Mouse (Mus musculus) forebrain, embryonic 12.5 days (tissue): Measurements from ENCODE around the gene Zfp865. TPM values are rescaled to one million over a fixed set of nuclear protein-coding genes. Genes with fewer than 3 reads are reported as not detected.

Source experiments
- ATAC-seq: fragments of 200-750 bp; cut with Nextera tagmentation; 2 replicates; pipeline ENCODE4 v1.8.0; 2017; ENCODE audit warnings: moderate TSS enrichment; ENCODE audit not compliant: low FRiP score
- H3K27ac ChIP-seq: fragments of 300-500 bp; sonication (generic); 2 replicates; pipeline ENCODE4 v1.5.1; 2016; ENCODE audit warnings: mild to moderate bottlenecking
- H3K27me3 ChIP-seq: fragments of 300-500 bp; sonication (generic); 2 replicates; pipeline ENCODE4 v1.6.1; 2016; ENCODE audit warnings: mild to moderate bottlenecking
- H3K36me3 ChIP-seq: fragments of 300-500 bp; sonication (generic); replicated peaks from 2 replicates; pipeline ENCODE4 v1.6.1; 2016; ENCODE audit warnings: mild to moderate bottlenecking
- H3K4me1 ChIP-seq: fragments of 300-500 bp; sonication (generic); 2 replicates; pipeline ENCODE4 v1.6.1; 2016
- H3K4me2 ChIP-seq: fragments of 300-500 bp; sonication (generic); 2 replicates; pipeline ENCODE4 v1.6.1; 2016; ENCODE audit warnings: mild to moderate bottlenecking, moderate library complexity
- H3K4me3 ChIP-seq: fragments of 300-500 bp; sonication (generic); replicated peaks from 2 replicates; pipeline ENCODE4 v1.5.1; 2016; ENCODE audit warnings: mild to moderate bottlenecking
- H3K9ac ChIP-seq: fragments of 300-500 bp; sonication (generic); 2 replicates; pipeline ENCODE4 v1.6.1; 2016; ENCODE audit warnings: mild to moderate bottlenecking
- H3K9me3 ChIP-seq: fragments of 300-500 bp; sonication (generic); 2 replicates; pipeline ENCODE4 v1.6.1; 2016
- WGBS: fragments of 180-500 bp; shearing (Covaris S2); methylation state at CpG from one replicate; pipeline ENCODE4 v1.1.7; 2016; 5-methylcytosine and 5-hydroxymethylcytosine counted together
- polyA plus RNA-seq: library from polyadenylated mRNA; unstranded; fragments of >200 nt; fragmentation: Nextera tagmentation; extraction: Ambion mirVana; gene quantifications from 2 replicates; pipeline ENCODE4 v1.2.1, GENCODE M21; 2016

Zfp865 gene
- polyA plus RNA-seq, 1 experiment from 2014 or later = 6.7 TPM

DNA sequence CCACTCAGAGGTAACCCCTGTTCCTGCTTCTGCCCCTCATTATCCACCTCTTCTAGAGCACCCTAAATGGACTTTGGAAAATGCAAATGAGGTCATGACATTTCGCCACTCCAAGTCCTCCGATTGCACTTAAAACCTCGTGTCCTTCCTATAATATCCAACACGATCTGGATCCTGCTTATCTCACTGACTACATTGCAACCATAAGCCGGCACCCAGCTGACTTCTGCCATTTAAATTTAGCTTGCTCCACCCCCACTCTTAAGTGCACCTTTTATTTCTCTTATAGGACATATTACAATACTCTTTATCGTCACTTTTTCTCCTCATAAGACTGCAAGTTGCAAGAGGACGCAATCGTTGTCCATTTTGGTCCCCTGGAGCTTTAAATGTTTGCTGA lies 17.3 kb downstream of the Zfp865 start:
- Histone ChIP-seq H3K27me3 (no peaks in the 10 kb centered on the region), H3K4me2 (peak overlapping the region; percentile 54), H3K4me1 (peaks cover 21% of the 10 kb centered on the region), H3K4me3 (peak overlapping the region; percentile 66), H3K36me3 (peaks cover 47% of the 10 kb centered on the region), H3K9me3 (no peaks in the 10 kb centered on the region), H3K9ac (0 out of 2 replicates have a peak overlapping the region, but pooled peaks have one; percentile 74), H3K27ac (peak overlapping the region; percentile 98; the same call in 1 of the 2 replicates)
- no peak for ATAC-seq
- 93% methylated on average over 8 of the region's 8 CpGs for WGBS

DNA sequence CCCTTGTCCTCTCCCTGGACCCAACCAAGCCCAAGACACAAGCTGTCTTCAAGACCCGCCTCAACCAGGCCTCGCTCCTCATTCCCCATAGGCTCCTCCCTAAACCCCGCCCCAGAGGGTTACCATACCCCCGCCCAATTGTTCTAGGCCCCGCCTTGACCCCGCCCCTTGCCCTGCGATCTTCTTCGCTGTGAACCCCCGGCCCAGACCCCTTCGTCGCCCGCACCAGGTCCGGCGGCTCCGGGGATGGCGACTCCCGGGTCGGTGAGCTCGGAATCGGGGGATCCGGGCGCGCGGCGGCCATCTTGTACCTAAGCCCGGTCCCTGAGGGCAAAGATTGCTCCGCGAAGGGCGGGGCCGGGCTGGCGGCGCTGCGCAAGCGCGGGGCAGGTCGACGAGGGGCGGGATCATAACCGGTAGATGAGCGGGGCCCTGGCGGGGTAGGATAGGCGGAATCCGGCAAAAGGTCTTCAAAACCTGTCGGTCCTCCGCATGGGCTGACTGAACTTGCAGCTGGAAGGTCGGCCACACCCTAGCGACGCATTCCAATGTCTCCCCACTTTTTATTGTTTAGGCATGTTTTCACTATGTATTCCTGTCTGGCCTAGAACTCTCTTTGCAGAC lies 18.0 kb downstream of the Zfp865 start, which contains the start of gene Zfp784:
Gene Zfp784, minus strand, starts transcription at position 338 of the 624 bp plus-strand sequence.
- peak within 1 kb of the TSS; percentile 54 for H3K4me2 ChIP-seq
- H3K4me1 ChIP-seq = peaks cover 21% of the 10 kb centered on the region
- under 1% methylated on average over 48 of the region's 48 CpGs for WGBS
- H3K9me3 ChIP-seq = no peaks in the 10 kb centered on the region
- peak; percentile 96 for ATAC-seq
- H3K27ac ChIP-seq = peak within 1 kb of the TSS; percentile 98
- peak within 1 kb of the TSS; percentile 66 for H3K4me3 ChIP-seq
- H3K36me3 ChIP-seq = peaks cover 39% of the 10 kb centered on the region
- H3K9ac ChIP-seq = peak within 1 kb of the TSS; percentile 74
- no peaks in the 10 kb centered on the region for H3K27me3 ChIP-seq

DNA sequence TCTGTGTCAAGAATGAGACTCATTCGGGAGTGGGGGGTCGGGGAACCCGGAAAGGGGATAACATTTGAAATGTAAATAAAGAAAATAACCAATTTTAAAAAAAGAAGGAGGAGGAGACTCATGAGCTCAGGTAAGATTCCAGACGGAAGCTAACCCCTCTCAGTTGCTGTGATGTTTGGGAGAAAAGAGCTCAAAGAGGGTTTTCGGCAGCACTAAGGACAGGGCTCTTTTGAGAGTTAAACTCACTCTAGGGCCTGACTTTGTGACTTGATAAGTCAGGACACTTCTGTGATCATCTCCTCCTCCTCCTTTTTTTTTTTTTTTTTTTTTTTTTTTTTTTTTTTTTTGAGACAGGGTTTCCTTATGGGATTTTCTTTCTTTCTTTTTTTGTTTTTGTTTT lies 18.8 kb downstream of the Zfp865 start:
- no peak for ATAC-seq
- Histone ChIP-seq H3K4me1 (peaks cover 21% of the 10 kb centered on the region), H3K27ac (0 out of 2 replicates have a peak overlapping the region, but pooled peaks have one; percentile 98), H3K27me3 (no peaks in the 10 kb centered on the region), H3K9ac (peak overlapping the region; percentile 74; the same call in 1 of the 2 replicates), H3K9me3 (no peaks in the 10 kb centered on the region), H3K36me3 (peaks cover 32% of the 10 kb centered on the region), H3K4me2 (peak overlapping the region; percentile 54), H3K4me3 (peak overlapping the region; percentile 66)
- 43% methylated on average over 5 of the region's 5 CpGs for WGBS

DNA sequence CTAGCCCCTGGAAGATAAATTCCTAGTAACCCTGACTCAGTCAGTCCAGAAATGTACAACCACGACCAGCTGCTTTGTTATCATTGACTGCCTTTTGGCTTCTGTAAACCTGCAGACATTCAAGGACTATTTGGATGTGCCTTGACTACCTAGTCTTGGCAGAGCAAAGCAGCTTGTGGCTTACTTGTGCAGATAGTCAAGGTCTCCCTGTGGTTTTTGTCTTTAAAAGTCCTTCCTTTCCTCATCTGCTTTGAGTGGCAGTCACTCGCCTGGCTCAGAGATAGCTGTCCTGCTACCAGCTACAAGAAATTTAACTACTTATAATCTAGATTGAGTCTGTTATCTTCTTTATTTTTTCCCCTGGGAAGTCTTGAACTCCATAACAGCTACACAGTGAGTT lies 24.8 kb downstream of the Zfp865 start:
- WGBS = 75% methylated on average over 2 of the region's 2 CpGs

DNA sequence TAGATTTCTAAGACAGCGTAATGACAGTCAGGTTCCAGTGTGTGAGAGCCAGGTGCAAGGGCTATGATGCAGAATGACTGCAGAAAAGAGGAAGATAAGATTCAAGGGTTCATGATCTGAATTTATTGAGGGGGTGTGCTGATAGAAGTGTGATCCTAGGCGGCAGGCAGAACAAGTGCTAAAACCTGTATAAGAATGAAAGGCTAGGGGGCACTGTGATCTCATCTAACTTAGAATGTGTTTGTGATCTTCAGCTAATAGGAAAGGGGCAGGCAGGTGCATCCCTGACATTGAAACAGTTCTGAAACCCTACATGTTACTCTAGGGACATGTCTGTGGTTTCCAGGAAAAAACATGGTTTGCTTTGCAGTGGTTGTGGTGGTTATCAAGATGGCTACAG lies 25.9 kb downstream of the Zfp865 start:
- no peak overlapping the region for H3K27ac ChIP-seq
- peaks cover 5% of the 10 kb centered on the region; the same call in 1 of the 2 replicates for H3K36me3 ChIP-seq
- peaks cover 7% of the 10 kb centered on the region for H3K4me1 ChIP-seq
- 0 out of 2 replicates have a peak, but pooled peaks cover 3% of the 10 kb centered on the region for H3K27me3 ChIP-seq
- H3K9ac ChIP-seq = no peak overlapping the region
- WGBS = 73% methylated on average over 2 of the region's 2 CpGs
- H3K4me3 ChIP-seq = no peak overlapping the region
- no peak for ATAC-seq
- H3K9me3 ChIP-seq = no peaks in the 10 kb centered on the region
- no peak overlapping the region for H3K4me2 ChIP-seq

More for the DNA sequence above, 24.8 kb downstream of the Zfp865 start:
- no peak overlapping the region for H3K4me2 ChIP-seq
- 0 out of 2 replicates have a peak, but pooled peaks cover 3% of the 10 kb centered on the region for H3K27me3 ChIP-seq
- H3K4me1 ChIP-seq = 0 out of 2 replicates have a peak, but pooled peaks cover under 1% of the 10 kb centered on the region
- no peak overlapping the region for H3K27ac ChIP-seq
- no peak for ATAC-seq
- no peaks in the 10 kb centered on the region for H3K9me3 ChIP-seq
- peaks cover 6% of the 10 kb centered on the region for H3K36me3 ChIP-seq
- no peak overlapping the region for H3K9ac ChIP-seq
- H3K4me3 ChIP-seq = no peak overlapping the region

DNA sequence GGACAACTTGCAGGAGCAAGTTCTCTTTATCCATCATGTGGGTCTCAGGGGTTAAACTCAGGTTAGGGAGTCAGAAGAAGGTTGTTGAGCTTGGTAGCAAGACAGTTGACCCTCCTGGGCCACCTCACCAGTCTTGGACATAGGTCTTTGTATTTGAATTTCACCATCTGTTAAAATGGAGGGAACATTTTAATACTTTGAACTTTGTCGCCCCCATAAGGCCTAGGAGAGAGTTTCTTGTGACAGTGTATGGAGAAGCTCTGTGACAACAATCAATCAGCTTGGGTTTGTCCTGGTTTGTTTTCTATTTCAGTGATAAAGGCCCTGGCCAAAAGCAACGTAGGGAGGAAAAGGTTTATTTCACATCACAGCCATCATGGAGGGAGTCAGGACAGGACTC lies 27.1 kb downstream of the Zfp865 start:
- peaks cover 9% of the 10 kb centered on the region for H3K27me3 ChIP-seq
- H3K4me2 ChIP-seq = no peak overlapping the region
- H3K36me3 ChIP-seq = no peaks in the 10 kb centered on the region
- H3K27ac ChIP-seq = no peak overlapping the region
- H3K9ac ChIP-seq = no peak overlapping the region
- ATAC-seq = no peak
- 34% methylated on average over 2 of the region's 2 CpGs for WGBS
- no peaks in the 10 kb centered on the region for H3K9me3 ChIP-seq
- no peak overlapping the region for H3K4me3 ChIP-seq
- peaks cover 12% of the 10 kb centered on the region for H3K4me1 ChIP-seq

DNA sequence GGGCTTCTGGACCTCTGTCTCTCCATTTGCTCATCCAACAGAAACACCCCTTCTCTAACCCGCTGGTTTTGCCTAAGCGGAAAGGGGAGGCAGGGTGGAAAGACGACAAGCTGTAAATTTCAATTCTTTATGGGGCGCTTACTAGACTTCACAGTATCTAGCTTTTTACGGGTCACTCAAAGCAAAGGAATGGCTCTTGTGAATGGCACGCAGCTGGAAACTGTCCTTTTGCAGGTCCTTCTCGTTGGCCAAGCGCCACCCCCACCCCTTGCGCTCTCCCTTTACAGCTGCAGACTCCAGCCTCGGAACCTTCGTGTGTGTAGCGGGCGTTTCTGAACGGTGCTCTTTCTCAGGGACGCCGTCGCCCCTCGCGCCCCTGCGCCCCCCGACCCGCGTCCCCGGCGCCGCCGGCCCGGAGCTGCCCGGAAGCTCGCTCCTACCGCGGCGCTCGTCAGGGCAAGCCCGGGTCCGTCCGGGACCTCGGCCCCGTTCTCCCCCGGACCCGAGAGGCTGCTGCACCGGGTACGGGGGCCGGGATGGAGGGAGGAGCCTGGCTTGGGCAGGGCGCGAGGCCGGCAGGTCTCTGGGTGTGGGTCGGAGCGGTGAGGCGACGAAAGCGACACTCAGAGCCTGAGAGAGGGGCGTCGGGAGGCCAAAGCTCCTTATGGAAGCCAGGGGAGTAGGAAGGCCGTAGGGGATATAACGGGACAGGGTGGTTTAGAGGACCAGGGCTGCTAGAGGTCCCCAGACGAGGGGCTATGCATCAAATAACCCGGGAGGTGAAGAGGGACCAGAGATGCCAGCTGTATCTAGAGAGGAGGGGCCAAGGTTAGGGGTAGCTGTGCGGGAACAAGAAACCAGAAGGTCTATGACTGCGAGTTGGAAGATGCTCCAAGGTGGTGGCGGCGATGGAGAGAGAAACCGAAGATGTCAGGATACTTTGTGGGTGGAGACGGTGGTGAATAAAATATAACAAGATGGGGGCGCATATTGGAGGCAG lies 31.3 kb downstream of the Zfp865 start, which contains the start of gene Zfp580:
Gene Zfp580, plus strand, starts transcription at position 346 of the 1,000 bp plus-strand sequence.
- H3K27ac ChIP-seq = peak within 1 kb of the TSS; percentile 80
- H3K4me2 ChIP-seq = peak within 1 kb of the TSS; percentile 82
- peak within 1 kb of the TSS; percentile 79 for H3K4me3 ChIP-seq
- H3K4me1 ChIP-seq = peaks cover 35% of the 10 kb centered on the region
- WGBS = 2% methylated on average over 64 of the region's 65 CpGs
- peak within 1 kb of the TSS; percentile 89 for H3K9ac ChIP-seq
- H3K36me3 ChIP-seq = no peaks in the 10 kb centered on the region
- H3K9me3 ChIP-seq = no peaks in the 10 kb centered on the region
- ATAC-seq = peak; percentile 84
- H3K27me3 ChIP-seq = peaks cover 51% of the 10 kb centered on the region

DNA sequence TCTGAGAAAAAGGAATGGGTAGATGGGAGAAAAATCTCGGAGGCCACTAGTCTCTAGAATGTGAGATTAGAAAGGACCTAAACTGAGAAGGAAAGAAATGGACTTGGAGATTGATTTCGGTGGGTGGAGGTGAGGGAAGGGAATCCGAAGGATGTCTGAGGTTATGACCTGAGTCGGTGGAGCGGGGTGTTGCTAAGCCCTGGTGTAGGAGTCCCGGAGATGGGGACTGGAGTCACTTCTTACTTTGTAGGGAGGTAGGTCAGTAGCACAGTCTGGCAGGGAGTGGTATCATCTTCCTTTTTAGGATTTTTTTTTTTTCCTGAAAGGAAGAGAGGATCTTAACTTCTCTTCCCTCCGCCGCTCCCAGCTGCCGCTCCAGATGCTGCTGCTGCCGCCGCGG lies 32.3 kb downstream of the Zfp865 start:
- H3K9ac ChIP-seq = peak overlapping the region; percentile 89

DNA sequence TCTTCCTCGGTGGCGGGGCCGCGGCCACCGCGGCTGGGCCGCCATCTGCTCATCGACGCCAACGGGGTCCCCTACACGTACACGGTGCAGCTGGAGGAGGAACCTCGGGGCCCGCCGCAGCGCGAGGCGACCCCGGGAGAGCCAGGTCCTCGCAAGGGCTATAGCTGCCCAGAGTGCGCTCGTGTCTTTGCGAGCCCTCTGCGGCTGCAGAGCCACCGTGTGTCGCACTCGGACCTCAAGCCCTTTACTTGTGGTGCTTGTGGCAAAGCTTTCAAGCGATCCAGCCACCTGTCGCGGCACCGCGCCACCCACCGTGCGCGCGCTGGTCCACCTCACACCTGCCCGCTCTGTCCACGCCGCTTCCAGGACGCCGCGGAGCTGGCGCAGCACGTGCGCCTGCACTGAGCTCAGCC lies 32.8 kb downstream of the Zfp865 start:
- Histone ChIP-seq H3K4me1 (peaks cover 44% of the 10 kb centered on the region), H3K36me3 (no peaks in the 10 kb centered on the region), H3K9me3 (no peaks in the 10 kb centered on the region), H3K4me2 (peak overlapping the region; percentile 82), H3K9ac (peak overlapping the region; percentile 56), H3K27ac (no peak overlapping the region), H3K27me3 (peaks cover 65% of the 10 kb centered on the region), H3K4me3 (peak overlapping the region; percentile 79)
- WGBS = 2% methylated on average over 45 of the region's 45 CpGs
- ATAC-seq = no peak

More for the DNA sequence above, 32.3 kb downstream of the Zfp865 start:
- Histone ChIP-seq H3K27ac (no peak overlapping the region), H3K36me3 (no peaks in the 10 kb centered on the region), H3K9me3 (no peaks in the 10 kb centered on the region), H3K4me3 (peak overlapping the region; percentile 79), H3K27me3 (peaks cover 60% of the 10 kb centered on the region), H3K4me1 (peaks cover 44% of the 10 kb centered on the region), H3K4me2 (peak overlapping the region; percentile 82)
- WGBS = 3% methylated on average over 12 of the region's 12 CpGs
- no peak for ATAC-seq

DNA sequence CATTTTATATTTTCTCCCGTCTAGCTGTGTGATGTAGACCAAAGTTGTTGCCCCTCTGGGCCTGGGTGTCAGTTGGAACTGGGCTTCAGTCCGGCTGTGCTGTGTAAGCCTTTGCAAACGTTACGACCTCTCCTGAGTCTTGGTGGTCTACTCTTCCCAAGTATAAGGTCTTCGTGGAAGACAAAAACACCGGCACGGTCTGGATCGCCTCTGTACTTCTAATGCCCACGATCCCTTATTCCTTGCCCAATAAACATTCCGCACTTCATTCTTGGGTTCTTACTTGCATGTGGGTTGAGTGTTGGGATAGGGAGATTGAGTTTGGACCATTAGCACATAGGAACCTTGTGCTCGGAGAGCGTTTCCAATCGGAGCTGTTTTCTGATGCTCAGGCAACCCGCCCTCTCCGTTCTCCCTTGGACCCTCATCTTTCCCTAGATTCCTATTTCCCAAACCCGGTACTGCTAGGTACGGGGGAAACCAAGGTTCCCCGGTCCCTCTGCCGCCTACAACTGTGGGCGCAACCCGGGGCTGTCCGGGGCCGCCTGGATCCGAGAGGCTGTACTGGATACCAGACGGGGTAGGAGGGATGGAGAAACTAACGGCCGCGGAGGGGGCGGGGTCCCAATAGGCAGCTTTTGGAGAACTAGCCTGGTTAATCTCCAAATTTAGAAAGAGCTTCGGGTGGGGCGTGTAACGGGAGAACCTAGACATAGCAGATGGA lies 33.4 kb downstream of the Zfp865 start:
- Histone ChIP-seq H3K9me3 (no peaks in the 10 kb centered on the region), H3K4me1 (peaks cover 44% of the 10 kb centered on the region), H3K4me2 (peak overlapping the region; percentile 82), H3K36me3 (no peaks in the 10 kb centered on the region), H3K9ac (peak overlapping the region; percentile 56; the same call in 1 of the 2 replicates), H3K27me3 (peaks cover 72% of the 10 kb centered on the region), H3K27ac (no peak overlapping the region), H3K4me3 (peak overlapping the region; percentile 79)
- 9% methylated on average over 32 of the region's 32 CpGs for WGBS
- no peak for ATAC-seq

DNA sequence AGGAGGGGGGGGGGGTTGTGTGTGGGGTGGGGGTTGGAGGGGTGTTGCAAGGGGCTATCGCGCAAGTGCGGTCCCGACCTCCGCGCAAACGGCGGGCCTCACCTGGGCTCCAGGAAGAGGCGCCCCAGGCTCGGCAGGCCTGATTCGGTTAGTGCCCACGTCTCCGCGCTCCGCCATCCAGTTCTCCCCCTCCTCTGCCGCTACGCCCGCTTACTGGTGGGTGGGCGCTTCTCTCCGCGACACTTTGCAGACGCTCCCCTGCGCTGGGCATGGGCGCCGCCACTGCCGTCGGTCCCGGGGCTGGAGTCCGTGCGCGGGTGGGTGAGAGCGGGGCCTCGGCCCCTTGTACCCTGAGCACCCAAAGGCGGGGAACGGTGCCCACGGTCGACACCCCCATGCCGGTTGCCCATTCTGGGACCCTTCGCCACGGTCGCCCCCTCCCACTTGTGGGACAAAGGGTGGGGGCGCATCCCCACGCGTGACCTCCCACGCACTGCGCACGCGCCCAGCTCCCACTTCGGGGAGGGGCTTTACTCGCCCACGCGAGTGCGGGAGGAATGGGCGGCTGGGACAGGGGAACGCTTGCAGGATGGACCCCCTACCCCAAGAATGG lies 36.6 kb downstream of the Zfp865 start:
- Histone ChIP-seq H3K27me3 (peaks cover 70% of the 10 kb centered on the region), H3K4me1 (peaks cover 50% of the 10 kb centered on the region), H3K9me3 (no peaks in the 10 kb centered on the region), H3K4me2 (peak overlapping the region; percentile 70), H3K9ac (peak overlapping the region; percentile 71), H3K36me3 (no peaks in the 10 kb centered on the region), H3K27ac (no peak overlapping the region), H3K4me3 (peak overlapping the region; percentile 48)
- WGBS = 2% methylated on average over 49 of the region's 55 CpGs
- ATAC-seq = no peak
